Mouse (Mus musculus): ENCODE results near the gene Pim1. TPM values are rescaled to one million over a fixed set of nuclear protein-coding genes. Genes with fewer than 3 reads are reported as not detected.
A peak's percentile ranks its signal among the peaks of the same experiment; 100 is the strongest.

Gene Pim1
- polyA plus RNA-seq, 1 experiment from 2014 or later = 15.7 TPM

DNA sequence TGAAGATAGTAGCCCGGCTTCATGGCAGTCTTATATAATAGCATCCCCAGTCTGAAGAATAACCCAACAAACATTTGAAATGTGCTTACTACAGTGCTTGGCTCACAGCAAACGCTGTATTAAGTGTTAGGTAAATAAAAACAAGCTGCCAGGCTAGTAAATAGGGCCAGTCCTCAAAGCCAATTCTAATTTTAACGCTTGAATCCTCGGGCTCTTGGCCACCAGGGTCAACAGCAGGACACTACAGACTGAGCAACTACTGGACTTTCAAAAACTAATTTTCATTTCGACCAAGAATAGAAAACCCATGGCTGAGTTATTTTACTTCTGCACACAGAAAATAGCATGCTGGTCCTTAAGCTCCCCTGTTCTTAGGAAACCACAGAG, 30.4 kb upstream of the Pim1 start:
- H3K4me3 ChIP-seq (ENCODE audit: low read depth, low read length) = no peak overlapping the region
- ATAC-seq (no peak), DNase-seq (ENCODE audit: low spot score) (no peak)
- H3K9me3 ChIP-seq (replicated peaks; ENCODE audit: control insufficient read depth, low read length) = no peaks in the 10 kb centered on the region
- 26% methylated on average over 5 of the region's 5 CpGs for WGBS
- no peaks in the 10 kb centered on the region for H3K27me3 ChIP-seq (replicated peaks; ENCODE audit: control insufficient read depth, insufficient read depth, low read length)
- peak overlapping the region; percentile 33; the same call in 1 of the 2 replicates for H3K9ac ChIP-seq (ENCODE audit: low read length)
- H3K4me2 ChIP-seq (ENCODE audit: low read length) = 0 out of 2 replicates have a peak overlapping the region, but pooled peaks have one; percentile 43
- H3K36me3 ChIP-seq (ENCODE audit: control insufficient read depth, insufficient read depth, low read length) = no peaks in the 10 kb centered on the region
- H3K4me1 ChIP-seq (ENCODE audit: control insufficient read depth, insufficient read depth, low read length) = peaks cover 36% of the 10 kb centered on the region
- H3K27ac ChIP-seq (ENCODE audit: low read depth, low read length) = no peak overlapping the region

DNA sequence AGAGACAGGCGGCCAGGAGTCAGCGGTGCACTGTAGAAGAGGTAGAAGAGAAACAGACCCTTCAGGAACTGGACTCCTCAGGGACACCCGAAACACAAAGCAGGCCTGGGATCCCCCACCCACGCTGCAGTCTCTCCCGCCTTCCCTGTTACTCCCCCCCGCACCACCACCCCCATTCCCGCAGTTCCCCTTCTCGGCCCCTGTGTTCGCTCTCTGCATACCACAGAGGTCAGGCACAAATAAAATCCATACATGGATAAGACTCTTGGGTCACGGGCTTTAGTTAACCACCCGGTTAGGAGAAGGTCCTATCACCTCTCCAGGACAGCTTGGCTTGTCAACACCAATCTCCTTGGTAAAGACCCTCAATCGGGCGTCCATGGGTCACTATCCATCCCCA, 26.9 kb upstream of the Pim1 start:
- ATAC-seq = 0 out of 2 replicates have a peak, but pooled peaks have one; percentile 2
- H3K27me3 ChIP-seq (replicated peaks; ENCODE audit: control insufficient read depth, insufficient read depth, low read length) = no peaks in the 10 kb centered on the region
- H3K36me3 ChIP-seq (ENCODE audit: control insufficient read depth, insufficient read depth, low read length) = no peaks in the 10 kb centered on the region
- H3K4me3 ChIP-seq (ENCODE audit: low read depth, low read length) = peak overlapping the region; percentile 25
- no peaks in the 10 kb centered on the region for H3K9me3 ChIP-seq (replicated peaks; ENCODE audit: control insufficient read depth, low read length)
- peaks cover 32% of the 10 kb centered on the region for H3K4me1 ChIP-seq (ENCODE audit: control insufficient read depth, insufficient read depth, low read length)
- H3K27ac ChIP-seq (ENCODE audit: low read depth, low read length) = peak overlapping the region; percentile 65
- WGBS = 11% methylated on average over 13 of the region's 13 CpGs
- peak overlapping the region; percentile 59 for H3K9ac ChIP-seq (ENCODE audit: low read length)
- DNase-seq (ENCODE audit: low spot score) = no peak
- H3K4me2 ChIP-seq (ENCODE audit: low read length) = peak overlapping the region; percentile 53

- peak overlapping the region; percentile 25 for H3K4me3 ChIP-seq (ENCODE audit: low read depth, low read length)
- peak overlapping the region; percentile 65 for H3K27ac ChIP-seq (ENCODE audit: low read depth, low read length)
- no peaks in the 10 kb centered on the region for H3K9me3 ChIP-seq (replicated peaks; ENCODE audit: control insufficient read depth, low read length)
- H3K27me3 ChIP-seq (replicated peaks; ENCODE audit: control insufficient read depth, insufficient read depth, low read length) = no peaks in the 10 kb centered on the region
- H3K36me3 ChIP-seq (ENCODE audit: control insufficient read depth, insufficient read depth, low read length) = no peaks in the 10 kb centered on the region
- peak overlapping the region; percentile 53 for H3K4me2 ChIP-seq (ENCODE audit: low read length)
- under 1% methylated on average over 14 of the region's 14 CpGs for WGBS
- peak overlapping the region; percentile 59 for H3K9ac ChIP-seq (ENCODE audit: low read length)
- DNase-seq (ENCODE audit: low spot score) (peak; percentile 71), ATAC-seq (peak; percentile 45)
- peaks cover 28% of the 10 kb centered on the region for H3K4me1 ChIP-seq (ENCODE audit: control insufficient read depth, insufficient read depth, low read length)
Observed at GRCm38 (mm10) chr17:29464068-29464467, 26.5 kb upstream of the Pim1 start.

GRCm38 (mm10) chr17:29464519-29465140, 25.9 kb upstream of the Pim1 start:
- Histone ChIP-seq H3K36me3 (ENCODE audit: control insufficient read depth, insufficient read depth, low read length) (no peaks in the 10 kb centered on the region), H3K4me1 (ENCODE audit: control insufficient read depth, insufficient read depth, low read length) (peaks cover 24% of the 10 kb centered on the region), H3K9ac (ENCODE audit: low read length) (no peak overlapping the region; the same call in 1 of the 2 replicates), H3K4me2 (ENCODE audit: low read length) (peak overlapping the region; percentile 53), H3K27ac (ENCODE audit: low read depth, low read length) (peak overlapping the region; percentile 65; the same call in 1 of the 2 replicates), H3K4me3 (ENCODE audit: low read depth, low read length) (peak overlapping the region; percentile 25), H3K27me3 (replicated peaks; ENCODE audit: control insufficient read depth, insufficient read depth, low read length) (no peaks in the 10 kb centered on the region), H3K9me3 (replicated peaks; ENCODE audit: control insufficient read depth, low read length) (no peaks in the 10 kb centered on the region)
- DNase-seq (ENCODE audit: low spot score) = no peak
- WGBS = 9% methylated on average over 17 of the region's 17 CpGs
- ATAC-seq = no peak

- Histone ChIP-seq H3K4me1 (ENCODE audit: control insufficient read depth, insufficient read depth, low read length) (peaks cover 18% of the 10 kb centered on the region), H3K9me3 (replicated peaks; ENCODE audit: control insufficient read depth, low read length) (no peaks in the 10 kb centered on the region), H3K4me2 (ENCODE audit: low read length) (no peak overlapping the region), H3K36me3 (ENCODE audit: control insufficient read depth, insufficient read depth, low read length) (no peaks in the 10 kb centered on the region), H3K4me3 (ENCODE audit: low read depth, low read length) (no peak overlapping the region), H3K27ac (ENCODE audit: low read depth, low read length) (no peak overlapping the region), H3K27me3 (replicated peaks; ENCODE audit: control insufficient read depth, insufficient read depth, low read length) (no peaks in the 10 kb centered on the region), H3K9ac (ENCODE audit: low read length) (no peak overlapping the region)
- DNase-seq (ENCODE audit: low spot score) (no peak), ATAC-seq (no peak)
- WGBS = 26% methylated on average over 9 of the region's 9 CpGs
Observed at GRCm38 (mm10) chr17:29465405-29466010, 25.0 kb upstream of the Pim1 start.

DNA sequence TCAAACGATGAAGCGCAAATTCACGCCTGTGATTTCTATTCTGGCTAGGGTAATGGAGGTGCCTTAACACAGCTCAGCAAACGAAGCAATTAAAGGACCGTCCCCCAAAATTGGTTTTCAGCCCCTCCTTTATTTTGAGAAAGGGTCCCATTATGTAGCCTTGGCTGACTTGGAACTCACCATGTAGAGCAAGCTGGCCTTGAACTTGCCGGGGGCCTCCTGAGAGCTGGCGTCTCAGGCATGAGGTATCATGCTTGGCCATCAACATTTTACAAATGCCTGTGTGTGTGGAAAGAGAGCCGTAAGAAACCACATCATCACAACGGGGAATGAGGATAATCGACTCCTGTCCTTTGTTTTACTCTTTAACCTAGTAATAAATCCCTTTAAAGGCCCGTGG, 23.5 kb upstream of the Pim1 start:
- H3K4me2 ChIP-seq (ENCODE audit: low read length) = peak overlapping the region; percentile 47
- DNase-seq (ENCODE audit: low spot score) (no peak), ATAC-seq (no peak)
- H3K9me3 ChIP-seq (replicated peaks; ENCODE audit: control insufficient read depth, low read length) = 0 out of 2 replicates have a peak, but pooled peaks cover 2% of the 10 kb centered on the region
- 11% methylated on average over 10 of the region's 11 CpGs for WGBS
- H3K27me3 ChIP-seq (replicated peaks; ENCODE audit: control insufficient read depth, insufficient read depth, low read length) = no peaks in the 10 kb centered on the region
- no peak overlapping the region for H3K9ac ChIP-seq (ENCODE audit: low read length)
- peak overlapping the region; percentile 87 for H3K27ac ChIP-seq (ENCODE audit: low read depth, low read length)
- peaks cover 18% of the 10 kb centered on the region for H3K4me1 ChIP-seq (ENCODE audit: control insufficient read depth, insufficient read depth, low read length)
- no peaks in the 10 kb centered on the region for H3K36me3 ChIP-seq (ENCODE audit: control insufficient read depth, insufficient read depth, low read length)
- H3K4me3 ChIP-seq (ENCODE audit: low read depth, low read length) = no peak overlapping the region

DNA sequence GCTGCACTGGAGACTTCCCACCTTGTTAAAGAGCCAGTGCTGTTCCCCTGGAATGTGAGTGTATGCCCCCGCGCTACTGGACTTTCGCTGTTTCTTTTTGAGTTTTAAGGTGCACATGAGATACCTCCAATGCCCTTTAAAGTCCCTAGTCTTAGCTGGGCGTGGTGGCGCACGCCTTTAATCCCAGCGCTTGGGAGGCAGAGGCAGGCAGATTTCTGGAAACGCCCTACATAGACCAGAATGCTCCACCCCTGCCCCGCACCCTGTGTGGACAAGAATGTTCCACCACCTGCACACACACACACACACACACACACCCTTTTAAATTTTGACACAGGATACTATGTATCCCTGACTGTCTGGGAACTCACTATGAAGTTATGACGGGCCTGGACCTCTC, 17.1 kb upstream of the Pim1 start:
- DNase-seq (ENCODE audit: low spot score) (no peak), ATAC-seq (no peak)
- Histone ChIP-seq H3K36me3 (ENCODE audit: control insufficient read depth, insufficient read depth, low read length) (no peaks in the 10 kb centered on the region), H3K9me3 (replicated peaks; ENCODE audit: control insufficient read depth, low read length) (0 out of 2 replicates have a peak, but pooled peaks cover 2% of the 10 kb centered on the region), H3K27ac (ENCODE audit: low read depth, low read length) (no peak overlapping the region), H3K4me1 (ENCODE audit: control insufficient read depth, insufficient read depth, low read length) (no peaks in the 10 kb centered on the region), H3K4me2 (ENCODE audit: low read length) (no peak overlapping the region), H3K27me3 (replicated peaks; ENCODE audit: control insufficient read depth, insufficient read depth, low read length) (no peaks in the 10 kb centered on the region), H3K4me3 (ENCODE audit: low read depth, low read length) (no peak overlapping the region), H3K9ac (ENCODE audit: low read length) (no peak overlapping the region)
- 97% methylated on average over 10 of the region's 10 CpGs for WGBS

DNA sequence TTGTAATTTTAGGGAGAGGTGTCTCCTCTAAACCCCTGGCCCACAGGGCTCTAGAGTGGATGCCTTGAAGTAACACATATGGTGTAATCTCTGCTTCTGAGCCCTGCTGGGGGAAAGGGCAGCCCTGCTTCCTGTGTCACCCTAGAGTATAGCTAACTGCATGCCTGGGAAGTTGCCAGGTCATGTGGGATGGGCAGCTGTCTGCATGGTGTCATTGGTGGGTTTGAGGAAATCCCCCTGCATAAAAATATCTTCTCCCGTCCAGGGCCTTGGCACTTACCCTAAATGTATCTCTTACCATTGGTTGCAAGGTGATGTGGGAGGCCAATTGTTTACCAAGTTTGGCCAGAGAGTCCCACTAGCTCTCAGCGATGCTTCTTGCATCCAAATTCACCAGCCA, 16.5 kb upstream of the Pim1 start:
- Histone ChIP-seq H3K4me2 (ENCODE audit: low read length) (no peak overlapping the region), H3K36me3 (ENCODE audit: control insufficient read depth, insufficient read depth, low read length) (no peaks in the 10 kb centered on the region), H3K9me3 (replicated peaks; ENCODE audit: control insufficient read depth, low read length) (0 out of 2 replicates have a peak, but pooled peaks cover 2% of the 10 kb centered on the region), H3K4me3 (ENCODE audit: low read depth, low read length) (no peak overlapping the region), H3K27ac (ENCODE audit: low read depth, low read length) (no peak overlapping the region), H3K9ac (ENCODE audit: low read length) (no peak overlapping the region), H3K27me3 (replicated peaks; ENCODE audit: control insufficient read depth, insufficient read depth, low read length) (no peaks in the 10 kb centered on the region), H3K4me1 (ENCODE audit: control insufficient read depth, insufficient read depth, low read length) (no peaks in the 10 kb centered on the region)
- DNase-seq (ENCODE audit: low spot score) = no peak
- WGBS = 87% methylated on average over 2 of the region's 2 CpGs
- no peak for ATAC-seq

DNA sequence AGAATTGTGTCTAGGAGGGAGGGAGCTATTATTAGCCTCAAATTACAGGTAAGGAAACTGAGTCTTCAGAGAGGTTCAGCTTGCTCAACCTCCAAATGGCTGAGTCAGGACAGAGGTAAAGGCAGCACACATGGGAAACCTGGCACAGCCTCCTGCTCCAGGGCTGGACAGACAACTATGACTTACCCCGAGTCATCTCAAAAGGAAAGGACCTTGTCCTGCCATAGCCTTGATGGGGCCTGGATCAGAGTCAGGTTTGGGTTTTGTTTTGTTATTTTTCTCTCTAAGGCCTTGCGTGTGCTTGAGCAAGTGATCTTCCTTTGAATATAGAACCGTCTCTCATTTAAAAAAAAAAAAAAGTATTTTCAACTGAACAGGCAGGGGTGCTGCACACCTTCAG, 15.4 kb upstream of the Pim1 start:
- H3K4me1 ChIP-seq (ENCODE audit: control insufficient read depth, insufficient read depth, low read length) = no peaks in the 10 kb centered on the region
- no peak for DNase-seq (ENCODE audit: low spot score)
- no peaks in the 10 kb centered on the region for H3K27me3 ChIP-seq (replicated peaks; ENCODE audit: control insufficient read depth, insufficient read depth, low read length)
- no peak overlapping the region for H3K27ac ChIP-seq (ENCODE audit: low read depth, low read length)
- no peak for ATAC-seq
- WGBS = 94% methylated on average over 3 of the region's 3 CpGs
- no peak overlapping the region for H3K4me3 ChIP-seq (ENCODE audit: low read depth, low read length)
- no peaks in the 10 kb centered on the region for H3K36me3 ChIP-seq (ENCODE audit: control insufficient read depth, insufficient read depth, low read length)
- H3K4me2 ChIP-seq (ENCODE audit: low read length) = no peak overlapping the region
- H3K9me3 ChIP-seq (replicated peaks; ENCODE audit: control insufficient read depth, low read length) = 0 out of 2 replicates have a peak, but pooled peaks cover 2% of the 10 kb centered on the region
- H3K9ac ChIP-seq (ENCODE audit: low read length) = no peak overlapping the region

All from forebrain, embryonic 14.5 days (tissue).